Mouse (Mus musculus) right cerebral cortex, adult 2 months (tissue): ENCODE results near the gene Tfr2.

Experiments used
- DNase-seq, 2 experiments: peaks; one replicate each; pipeline ENCODE4 v3.0.0; 2021 to 2022; ENCODE audit warnings: low spot score in 2 of 2

Gene Tfr2

DNA sequence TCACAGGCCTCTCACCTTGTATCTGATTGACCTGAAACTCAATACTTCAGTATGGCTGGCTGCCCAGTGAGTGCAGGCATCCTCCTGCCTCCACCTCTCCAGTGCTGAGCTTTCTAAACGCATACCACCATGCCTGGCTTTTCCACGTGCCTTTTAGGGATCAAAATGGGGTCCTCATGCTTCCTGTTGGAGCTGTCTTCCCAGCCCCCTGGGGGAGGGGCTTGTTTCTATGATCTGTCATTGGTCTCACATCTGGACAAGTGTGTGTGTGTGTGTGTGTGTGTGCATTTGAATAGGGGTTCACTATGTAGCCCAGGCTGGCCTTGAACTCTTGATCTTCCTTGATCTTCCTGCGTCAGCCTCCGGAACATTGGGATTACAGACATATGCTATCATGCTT, 32.2 kb upstream of the Tfr2 start:
- DNase-seq: no peak

DNA sequence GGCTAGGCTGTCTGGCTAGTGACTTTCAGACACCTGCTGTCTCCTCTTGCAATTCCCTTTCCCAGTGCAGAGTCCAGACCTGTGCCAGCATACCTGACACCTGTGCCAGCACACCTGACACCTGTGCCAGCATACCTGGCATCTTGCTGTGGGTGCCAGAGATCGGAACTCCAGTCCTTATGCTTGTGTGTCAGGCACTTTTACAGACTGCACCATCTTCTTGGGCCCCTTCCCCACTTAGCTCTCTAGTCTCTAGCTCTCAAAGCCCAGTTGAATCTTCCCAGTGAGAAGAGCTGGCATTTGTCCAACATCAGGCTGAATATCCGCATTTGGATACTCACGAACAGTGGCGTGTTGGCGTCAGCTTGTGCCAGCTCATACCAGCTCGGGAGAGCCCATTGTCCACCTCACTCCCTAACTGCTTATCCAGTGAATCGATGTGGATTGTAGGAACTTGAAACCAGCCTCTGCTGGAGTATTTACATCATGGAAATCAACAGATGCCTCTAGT, 30.3 kb upstream of the Tfr2 start:
- peak; percentile 59 for DNase-seq

DNA sequence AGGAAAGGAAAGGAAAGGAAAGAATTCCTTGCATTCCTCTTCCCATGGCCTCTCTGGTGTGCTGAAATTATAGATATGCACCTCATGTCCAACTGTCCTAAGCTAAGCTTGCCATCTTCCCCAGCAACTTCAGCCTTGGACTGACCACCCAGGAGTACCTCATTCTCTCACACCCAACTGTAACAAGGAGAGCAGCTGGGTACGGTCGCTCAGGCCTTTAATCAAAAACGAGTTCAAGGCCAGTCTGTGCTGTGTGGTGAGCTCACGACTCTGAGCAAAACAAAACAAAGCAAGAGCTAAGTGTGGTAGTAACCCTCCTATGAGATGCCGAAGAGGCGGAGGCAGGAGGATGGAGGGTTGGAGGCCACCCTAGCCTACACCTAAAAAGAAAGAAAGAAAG, 28.6 kb upstream of the Tfr2 start:
- DNase-seq: no peak

DNA sequence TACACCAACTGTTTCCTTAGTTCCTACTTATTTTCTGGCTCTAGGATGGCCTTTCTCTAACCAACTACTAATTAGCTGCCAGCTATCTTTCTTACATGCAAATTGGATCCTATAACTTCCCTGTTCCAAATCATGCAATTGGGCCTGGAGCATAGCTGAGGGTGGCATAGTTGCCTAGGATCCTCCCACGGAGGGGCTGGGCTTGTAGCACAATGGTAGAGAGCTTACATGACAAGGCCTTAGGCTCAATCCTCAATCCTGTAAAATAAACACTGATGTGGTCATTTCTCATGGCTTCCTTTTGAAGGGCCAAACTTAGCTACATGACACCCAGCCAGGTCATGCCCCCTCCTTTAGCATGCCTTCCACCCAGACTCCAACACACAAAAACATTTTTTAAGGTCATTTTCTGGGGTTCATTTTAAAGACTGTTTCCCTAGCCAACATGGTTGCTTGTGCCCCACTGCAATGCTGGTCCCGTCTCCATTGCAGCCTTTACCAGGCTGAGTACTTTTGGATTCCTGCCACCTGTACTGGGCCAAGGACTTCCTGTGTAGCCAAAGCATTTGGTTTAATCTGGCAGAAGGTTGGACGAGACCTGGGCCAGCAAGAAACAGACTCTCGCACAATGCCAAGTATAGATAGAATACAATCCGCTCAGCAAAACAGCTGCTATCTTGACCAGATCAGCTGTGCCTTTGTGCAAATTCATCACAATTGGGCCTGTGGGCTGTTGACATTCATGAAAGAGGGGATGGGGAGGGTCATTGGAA, 27.7 kb upstream of the Tfr2 start:
- DNase-seq: no peak

DNA sequence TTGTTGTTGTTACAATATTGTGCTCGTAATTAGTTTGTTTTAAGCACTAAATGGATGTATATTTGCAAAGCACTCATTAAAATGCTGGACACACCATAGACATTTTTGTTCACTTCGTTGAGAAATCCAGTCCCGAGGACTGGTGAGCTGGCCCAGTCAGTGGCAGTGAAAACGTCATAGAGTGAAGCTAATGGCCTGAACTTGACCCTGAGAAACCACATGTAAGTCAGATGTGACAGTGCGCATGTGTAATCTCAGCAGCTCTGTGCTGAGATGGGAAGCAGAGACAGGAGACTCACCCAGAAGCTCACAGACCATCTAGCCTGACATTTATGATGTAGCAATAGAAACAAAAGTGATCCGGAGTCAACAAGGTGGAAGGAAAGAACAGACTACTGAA, 24.7 kb upstream of the Tfr2 start:
- DNase-seq: no peak

DNA sequence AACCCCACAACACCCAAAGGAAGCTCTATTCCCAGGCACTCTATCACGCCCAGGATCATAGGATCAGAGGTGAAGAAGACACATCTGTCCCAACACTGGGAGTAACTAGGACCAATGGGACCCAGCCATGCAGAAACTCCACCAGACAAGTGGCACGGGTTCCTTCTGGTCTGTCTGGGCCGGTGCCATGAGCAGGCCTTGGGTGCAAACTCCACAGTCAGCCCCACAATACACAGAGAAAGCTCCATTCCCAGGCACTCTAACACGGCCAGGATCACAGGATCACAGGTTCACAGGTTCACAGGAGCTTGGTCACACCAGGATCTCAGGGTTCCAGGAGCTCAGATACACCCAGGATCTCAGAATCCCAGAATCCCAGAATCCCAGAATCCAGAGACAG, 24.0 kb upstream of the Tfr2 start:
- no peak for DNase-seq

DNA sequence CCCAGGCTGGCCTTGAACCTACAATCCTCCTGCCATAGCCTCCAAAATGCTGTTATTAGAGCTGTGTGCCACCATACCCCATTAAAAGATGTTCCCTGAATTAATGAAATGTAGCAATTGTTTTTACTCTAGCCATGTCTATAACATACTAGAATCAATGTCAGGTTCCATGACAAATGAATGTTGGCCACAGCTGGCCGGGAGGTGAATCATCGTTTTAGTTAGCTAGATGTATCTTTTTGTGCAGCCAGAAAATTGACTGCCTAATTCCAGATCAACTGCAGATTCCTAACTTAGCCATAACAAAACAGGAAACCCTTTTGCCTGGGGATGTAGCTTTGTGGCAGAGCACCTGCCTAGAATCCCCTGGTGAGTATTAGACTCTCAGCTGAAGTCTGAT, 19.8 kb upstream of the Tfr2 start:
- no peak for DNase-seq

DNA sequence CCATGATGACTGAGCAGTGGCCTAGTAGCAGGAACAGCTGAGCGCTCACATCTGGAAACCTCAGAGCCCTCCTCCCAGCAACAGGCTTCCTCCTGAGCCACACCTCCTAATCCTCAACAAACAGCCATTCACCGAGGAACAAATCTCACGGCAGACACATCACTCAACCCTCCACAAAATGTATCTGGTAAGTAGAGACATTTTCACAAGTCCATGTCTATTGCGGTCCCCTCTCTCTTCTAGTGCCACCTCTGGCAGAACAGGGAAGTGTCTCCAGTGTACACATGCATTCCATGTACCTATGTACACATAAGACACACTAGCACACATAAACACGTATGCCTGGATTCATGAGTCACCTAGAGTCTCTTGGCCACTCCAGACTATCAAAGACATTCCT, 18.5 kb upstream of the Tfr2 start:
- DNase-seq: no peak

DNA sequence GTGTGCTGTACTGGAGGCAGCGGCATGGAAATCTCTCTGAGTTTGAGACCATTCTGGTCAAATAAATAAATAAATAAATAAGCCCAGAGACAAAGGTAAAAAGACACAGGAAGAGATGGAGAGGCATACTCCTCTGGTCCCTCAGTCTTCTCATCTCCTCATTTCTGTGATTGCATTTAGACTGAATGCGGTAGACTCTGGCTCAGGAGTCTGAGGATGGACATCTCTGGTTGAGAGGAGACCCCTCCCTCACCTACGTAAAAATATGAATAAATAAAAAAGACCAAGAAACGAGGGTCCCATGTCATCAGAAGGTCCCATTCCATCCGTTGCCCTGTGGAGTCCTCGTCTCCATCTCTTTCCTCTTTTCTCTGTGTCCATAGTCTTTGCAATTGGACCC, 16.6 kb upstream of the Tfr2 start:
- no peak for DNase-seq

DNA sequence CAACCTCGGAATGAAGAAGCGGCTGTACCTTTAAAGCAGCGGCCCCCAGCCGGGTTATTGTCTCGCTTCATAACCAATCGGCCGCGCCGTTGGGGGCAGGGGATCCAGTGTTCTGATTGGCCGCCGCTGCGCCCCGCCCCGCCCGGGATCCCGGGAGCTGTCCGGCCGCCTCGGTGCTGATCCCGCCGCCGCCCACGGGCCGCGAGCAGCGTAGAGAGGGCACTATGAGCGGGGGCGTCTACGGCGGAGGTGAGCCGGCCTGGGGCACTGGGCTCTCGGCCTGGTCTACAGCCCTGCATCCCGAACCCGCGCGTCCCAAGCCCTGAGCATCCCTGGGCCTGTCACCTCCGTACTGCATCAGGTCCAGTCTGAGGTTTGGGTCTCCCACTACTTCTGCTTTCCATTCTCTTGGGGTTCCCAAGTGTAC, 16.2 kb upstream of the Tfr2 start, which contains the start of gene Actl6b:
TSS of gene Actl6b (plus strand) at position 107 of the 427 bp plus-strand sequence.
- DNase-seq: peak; percentile 92 to 93

DNA sequence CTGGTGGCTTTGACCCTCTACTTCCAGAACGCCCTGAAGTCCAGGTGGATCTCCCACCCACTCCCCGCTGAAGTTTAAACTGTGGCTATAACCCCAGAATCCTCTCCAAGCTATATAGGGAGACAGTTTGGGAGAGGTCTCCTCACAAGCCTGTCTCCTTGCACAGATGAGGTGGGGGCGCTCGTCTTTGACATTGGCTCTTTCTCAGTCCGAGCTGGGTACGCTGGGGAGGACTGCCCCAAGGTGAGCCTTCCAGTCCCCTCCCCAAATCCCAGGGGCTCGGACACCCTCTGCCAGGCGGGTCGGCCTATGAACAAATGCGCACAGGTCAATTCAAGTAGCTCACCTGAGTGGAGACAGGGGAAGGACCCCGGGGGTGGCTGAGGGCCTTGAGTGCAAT, 15.7 kb upstream of the Tfr2 start:
- DNase-seq: no peak

DNA sequence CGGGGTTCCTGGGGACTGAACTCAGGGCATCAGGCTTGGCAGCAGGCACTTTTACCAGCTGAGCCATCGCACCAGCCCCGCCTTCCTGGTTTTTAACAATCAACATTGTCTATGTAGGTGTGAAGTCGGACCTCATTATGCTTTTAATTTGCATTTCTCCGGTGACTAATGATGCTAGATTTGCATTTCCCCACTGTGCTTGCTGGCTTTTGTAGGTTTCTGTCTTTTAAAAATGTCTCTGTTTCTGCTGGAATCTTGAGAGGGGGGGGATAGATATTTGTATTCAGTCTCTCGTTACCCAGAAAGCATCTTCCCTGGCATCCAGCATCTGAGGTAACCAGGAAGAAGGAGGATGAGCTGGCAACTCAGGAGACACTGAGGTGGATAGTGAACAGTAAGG, 8.1 kb upstream of the Tfr2 start:
- peak in 1 of 2 experiments; percentile 27 for DNase-seq

DNA sequence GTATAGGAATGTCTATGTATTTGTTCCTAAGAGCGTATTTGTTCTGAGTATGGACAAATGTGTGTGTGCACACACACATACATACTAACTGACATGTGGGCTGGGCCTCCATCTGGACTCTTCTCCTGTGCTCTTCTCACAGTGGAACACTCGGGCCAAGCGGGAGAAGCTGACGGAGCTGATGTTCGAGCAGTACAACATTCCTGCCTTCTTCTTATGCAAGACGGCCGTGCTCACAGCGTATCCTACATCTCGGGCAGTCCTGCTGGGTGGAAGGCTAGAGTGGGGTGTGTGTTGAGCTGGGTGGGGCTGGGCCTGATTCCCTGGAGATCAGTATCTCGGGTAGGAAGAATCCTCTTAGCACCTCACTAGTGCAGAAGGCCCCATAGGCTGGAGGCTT, 6.7 kb upstream of the Tfr2 start:
- peak; percentile 41 to 47 for DNase-seq

DNA sequence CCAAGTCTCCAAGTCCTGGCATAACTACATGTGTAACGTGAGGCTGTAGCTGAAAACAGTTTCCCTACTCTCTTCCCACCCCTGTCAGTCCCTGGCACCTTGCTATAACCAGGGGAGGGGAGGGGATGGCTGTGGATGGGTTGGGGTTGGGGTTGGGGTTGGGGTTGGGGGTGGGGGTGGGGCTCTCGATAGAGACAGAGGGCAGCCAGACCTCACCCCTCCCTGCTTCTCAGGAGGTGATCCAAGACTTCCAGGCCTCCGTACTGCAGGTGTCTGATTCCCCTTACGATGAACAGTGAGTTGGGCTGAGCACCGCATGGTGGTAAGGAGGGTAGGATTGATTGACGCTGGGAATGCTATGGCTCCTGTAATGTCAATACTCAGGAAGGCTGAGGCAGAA, 3.9 kb upstream of the Tfr2 start:
- DNase-seq: no peak

DNA sequence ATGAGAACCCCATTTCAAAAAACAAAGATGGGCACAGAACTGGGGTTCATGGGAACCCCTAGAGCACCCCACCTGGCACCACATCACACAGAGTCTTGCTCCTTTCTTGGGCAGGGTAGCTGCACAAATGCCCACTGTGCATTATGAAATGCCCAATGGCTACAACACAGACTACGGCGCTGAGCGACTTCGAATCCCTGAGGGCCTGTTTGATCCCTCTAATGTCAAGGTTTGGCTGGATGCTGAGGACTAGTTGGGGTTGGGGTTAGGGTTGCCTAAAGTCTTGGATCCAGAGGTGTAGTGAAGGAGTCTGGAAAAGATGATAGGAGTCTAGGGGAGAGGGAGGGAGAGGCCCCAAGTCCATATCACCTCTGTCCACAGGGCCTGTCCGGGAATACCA, 3.2 kb upstream of the Tfr2 start:
- DNase-seq: no peak

DNA sequence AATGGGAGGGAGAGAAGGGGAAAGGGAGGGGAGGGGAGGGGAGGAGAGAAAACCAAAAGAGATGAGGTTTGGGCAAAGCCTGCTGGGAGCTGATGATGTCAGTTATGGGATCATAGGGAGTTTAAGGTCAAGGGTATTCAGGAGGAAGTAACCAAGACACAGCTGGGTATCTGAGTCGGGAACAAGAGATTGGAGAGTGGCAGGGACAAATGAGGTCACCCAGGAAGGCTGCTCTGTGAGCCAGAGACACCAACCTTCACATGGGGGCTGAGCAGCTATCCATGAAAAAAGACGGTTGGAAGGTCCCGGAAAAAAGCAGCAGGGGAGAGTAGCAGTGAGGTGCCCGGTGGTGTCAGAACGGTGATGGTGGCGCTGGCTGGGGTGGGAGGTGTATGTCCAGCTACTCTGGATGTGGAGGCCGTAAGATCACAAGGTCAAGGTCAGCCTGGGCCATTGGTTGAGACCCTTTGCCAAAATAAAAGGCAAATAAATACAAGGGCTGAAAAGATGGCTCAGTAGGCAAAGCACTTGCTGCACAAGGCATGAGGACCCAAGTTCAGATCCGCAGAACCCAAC, 1.3 kb upstream of the Tfr2 start:
- DNase-seq: no peak

DNA sequence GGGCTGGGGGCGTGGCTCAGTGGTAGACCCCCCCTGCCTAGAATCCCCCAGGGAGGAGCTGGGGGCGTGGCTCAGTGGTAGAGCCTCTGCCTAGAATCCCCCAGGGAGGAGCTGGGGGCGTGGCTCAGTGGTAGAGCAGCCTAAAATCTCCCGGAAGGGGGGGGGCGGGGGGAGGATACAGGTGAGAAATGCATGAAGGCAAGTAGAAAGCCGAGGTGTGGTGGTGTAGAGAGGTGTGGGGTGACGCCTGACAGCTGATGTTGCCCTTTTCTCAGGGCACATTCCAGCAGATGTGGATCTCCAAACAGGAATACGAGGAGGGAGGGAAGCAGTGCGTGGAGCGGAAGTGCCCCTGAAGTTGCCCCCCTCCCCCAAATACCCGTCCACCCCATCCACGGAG, 609 bp upstream of the Tfr2 start:
- no peak for DNase-seq

DNA sequence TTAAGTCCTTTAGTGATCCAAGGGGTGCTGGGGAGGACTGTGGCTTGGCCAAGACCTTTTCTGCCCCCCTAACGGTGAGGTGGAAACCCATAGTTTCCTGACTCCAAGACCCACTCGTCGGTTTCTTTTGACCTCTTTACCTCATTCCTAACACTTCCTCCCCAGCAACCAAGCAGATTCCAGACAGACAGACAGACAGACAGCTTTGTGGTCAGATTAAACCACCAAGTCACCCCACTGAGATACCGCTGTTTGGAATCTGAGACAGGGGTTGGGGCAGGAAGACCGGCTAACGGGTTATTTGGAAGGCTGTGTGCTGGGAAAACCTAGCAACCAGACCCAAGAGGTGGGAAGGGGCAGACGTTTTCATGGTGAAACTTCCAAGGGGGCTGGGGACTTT, 541 bp downstream of the Tfr2 start:
- no peak for DNase-seq

DNA sequence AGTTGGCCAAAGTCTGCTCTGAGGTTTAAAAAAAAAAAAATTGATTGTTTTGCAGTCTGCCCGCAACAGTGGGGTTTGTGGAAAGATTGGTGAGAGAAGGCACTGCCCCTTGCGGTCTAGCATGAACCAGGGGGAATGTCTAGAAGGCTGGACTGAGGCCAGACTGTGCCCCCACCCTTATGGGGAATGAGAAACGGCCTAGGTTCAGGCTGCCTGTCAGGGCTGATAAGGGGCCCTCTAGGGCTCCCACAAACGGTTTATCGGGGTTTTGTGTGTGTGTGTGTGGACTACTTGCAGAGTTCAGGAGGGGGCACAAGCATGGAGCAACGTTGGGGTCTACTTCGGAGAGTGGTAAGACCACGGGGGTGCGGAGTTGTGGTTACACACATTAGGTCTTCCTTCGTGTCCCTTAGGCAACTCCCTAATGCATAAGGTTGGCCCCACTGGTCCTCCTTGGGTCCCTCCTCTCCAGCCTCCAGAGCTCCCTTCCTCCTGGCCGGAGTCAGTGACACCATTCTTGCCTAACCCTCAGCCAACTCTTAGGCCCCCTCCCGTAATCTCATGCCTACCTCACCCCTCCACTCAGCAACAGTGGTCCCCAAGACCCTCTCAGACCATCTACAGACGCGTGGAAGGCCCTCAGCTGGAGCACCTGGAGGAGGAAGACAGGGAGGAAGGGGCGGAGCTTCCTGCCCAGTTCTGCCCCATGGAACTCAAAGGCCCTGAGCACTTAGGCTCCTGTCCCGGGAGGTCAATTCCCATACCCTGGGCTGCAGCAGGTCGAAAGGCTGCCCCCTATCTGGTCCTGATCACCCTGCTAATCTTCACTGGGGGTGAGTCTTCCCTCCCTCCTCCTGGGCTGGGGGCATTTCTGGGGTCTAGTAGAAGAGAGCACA, 1.3 kb downstream of the Tfr2 start:
- DNase-seq: no peak

DNA sequence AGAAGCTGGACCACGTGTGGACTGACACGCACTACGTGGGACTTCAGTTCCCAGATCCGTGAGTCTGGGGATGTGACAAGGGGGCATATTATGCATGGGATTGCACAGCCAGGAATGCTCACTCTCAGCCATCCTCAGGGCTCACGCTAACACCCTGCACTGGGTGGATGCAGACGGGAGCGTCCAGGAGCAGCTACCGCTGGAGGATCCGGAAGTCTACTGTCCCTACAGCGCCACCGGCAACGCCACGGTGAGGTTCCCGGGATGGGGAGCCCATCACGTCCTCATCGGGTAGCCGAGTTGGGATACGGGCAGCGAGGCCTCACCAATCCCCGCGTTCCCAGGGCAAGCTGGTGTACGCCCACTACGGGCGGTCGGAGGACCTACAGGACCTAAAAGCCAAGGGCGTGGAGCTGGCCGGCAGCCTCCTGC, 4.8 kb downstream of the Tfr2 start:
- peak; percentile 50 to 55 for DNase-seq

DNA sequence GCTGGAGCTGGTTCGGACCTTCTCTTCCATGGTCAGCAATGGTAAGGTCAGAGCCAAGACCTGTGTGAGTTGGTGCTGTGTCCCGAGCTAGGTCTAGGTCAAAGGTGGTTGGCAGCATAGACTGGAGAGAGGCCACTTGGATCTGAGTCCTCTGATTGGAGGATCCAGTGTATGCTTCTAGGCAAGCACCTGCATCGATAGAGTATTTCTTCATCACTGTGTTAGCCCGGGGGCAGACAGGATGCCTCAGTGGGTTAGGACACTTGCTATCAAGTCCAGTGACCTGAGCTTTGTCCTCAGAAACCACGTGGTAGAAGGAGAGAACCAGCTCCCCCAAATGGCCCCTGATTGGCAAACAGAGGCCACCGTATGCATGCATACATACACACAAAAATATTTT, 10.6 kb downstream of the Tfr2 start:
- DNase-seq: no peak

DNA sequence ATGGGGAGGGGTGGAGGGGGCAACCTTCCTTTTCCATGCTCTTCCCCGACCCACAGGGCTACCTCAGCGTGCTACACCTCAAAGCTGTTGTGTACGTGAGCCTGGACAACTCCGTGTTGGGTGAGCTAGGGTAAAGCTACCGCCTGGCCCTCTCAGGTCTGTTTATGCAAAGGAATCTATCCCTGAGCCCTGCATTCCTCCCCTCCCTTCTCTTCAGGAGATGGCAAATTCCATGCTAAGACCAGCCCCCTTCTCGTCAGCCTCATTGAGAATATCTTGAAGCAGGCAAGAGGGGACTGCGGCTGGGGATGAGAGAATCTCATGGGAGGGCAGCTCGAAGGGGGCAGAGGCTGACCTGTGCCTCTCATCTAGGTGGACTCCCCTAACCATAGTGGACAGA, 13.1 kb downstream of the Tfr2 start:
- no peak for DNase-seq
